Mouse (Mus musculus) right cerebral cortex, postnatal 25 days (tissue): ENCODE data around the gene Olfr993.

Source experiments
- DNase-seq: peaks from one replicate; pipeline ENCODE4 v3.0.0; 2022

Gene Olfr993

DNA sequence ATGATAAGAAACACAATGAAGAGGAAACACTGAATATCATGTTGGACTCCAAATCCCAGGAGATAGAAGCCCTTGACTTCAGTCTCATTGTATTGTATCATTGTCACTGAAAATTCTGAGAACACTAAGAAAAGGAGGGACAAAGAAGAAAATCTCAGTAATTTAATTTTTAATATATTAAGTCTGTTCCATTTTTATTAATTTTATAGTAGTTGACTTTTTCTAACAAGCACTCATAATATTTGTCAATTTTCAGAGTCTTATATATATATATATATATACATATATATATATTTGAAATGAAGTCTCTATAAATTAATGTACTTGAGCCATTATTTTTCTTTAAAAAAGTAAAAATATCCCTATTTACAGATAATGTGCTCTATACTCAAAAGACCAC, at the start of gene Olfr993:
TSS of gene Olfr993 (minus strand) at position 101 of the 400 bp plus-strand sequence.
- DNase-seq, result no peak

DNA sequence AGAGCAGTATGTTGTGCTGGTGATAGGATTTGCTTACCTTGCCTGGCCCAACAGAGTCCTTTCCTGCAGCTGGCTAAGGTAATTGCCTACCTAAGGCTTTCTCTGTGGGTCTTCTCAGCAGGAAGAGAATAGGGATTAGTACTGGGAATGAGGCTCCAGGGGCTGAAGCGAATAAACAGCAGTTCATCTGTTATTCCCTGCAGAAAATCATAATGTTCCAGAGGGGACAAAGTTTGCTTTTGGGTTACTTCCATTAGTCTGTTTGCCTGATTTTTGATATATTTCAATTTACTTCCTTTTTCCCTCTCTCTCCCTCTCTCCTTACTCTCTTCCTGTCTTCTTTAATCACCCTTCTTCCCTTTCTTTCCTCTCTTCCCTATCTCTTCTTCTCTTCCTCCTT, 28.9 kb upstream of the Olfr993 start, which contains the start of gene Olfr995:
TSS of gene Olfr995 (minus strand) at position 101 of the 400 bp plus-strand sequence.
- DNase-seq, result no peak

DNA sequence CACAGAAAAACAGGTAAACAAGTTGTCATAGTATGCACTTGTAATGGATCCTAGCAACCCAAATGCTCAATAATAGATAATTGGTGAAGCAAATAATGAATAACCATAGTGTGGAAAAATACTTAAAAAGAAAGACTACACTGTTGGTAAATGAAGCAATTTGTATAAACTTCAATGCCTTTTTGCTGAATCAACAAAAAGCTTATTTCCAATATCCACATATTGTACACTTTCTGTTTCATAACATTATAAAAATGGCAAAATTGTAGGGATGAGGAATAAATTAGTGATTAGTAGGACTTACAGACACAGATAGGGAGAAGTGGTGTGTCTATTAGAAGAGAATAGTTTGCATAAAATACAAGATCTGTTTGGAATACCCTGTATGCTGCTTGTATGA, 27.9 kb upstream of the Olfr993 start:
- DNase-seq, result no peak

DNA sequence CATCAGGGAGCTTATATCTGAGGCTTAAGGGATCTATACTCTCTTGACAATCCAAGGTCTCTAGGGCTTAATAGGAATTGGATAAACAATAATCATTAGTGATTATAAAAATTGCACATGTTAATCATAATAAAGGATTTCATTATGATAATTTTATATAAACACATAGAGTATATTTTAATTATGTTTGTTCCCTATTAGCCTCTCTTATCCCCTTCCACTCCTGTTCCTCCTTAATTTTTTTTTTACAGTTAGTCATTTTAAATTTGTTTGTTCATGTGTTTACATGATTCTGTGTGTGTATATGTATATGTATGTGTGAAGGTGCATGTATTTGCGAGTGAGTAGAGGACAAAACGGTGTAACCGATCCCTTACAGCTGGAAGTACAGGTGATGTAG, 21.7 kb upstream of the Olfr993 start, which contains the start of gene Olfr994:
TSS of gene Olfr994 (minus strand) at position 101 of the 400 bp plus-strand sequence.
- no peak for DNase-seq

DNA sequence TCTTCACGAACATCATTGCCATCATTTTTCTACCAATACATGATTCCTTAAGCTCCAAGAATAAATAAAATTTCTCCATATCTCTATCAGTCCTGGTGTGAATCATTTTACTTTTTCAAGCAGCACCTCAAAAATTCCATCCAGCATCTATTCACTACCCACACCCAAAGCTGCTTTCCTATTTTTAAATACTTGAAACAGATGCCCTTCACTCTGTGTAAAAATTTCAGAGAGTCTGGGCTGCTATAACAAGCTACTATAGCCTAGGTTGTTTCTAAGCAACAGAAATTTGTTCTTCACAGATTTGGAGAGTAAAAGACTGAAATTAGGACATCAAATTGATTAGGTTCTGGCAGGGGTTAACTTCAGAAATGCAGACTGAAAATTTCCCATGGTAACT, 11.2 kb upstream of the Olfr993 start:
- DNase-seq, result no peak

DNA sequence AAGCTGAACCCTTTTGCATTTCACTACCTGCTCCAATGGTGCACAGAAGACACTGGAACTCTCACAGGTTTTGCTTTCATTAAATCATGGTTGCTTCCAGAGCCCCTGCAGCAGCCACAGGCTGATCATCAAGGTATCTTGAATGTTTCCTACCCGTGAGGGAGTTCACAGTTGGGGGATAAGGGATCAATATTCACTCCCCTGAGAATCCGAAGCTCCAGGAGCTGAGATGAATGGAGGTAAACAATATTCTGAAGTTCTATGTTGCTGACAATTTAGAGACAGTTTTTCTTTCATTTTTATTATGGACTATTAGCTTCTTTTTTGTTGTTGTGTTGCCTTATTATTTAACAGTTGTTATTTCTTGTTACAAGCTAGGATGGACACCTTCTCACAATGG, 5.3 kb downstream of the Olfr993 start, which contains the start of gene Olfr992:
TSS of gene Olfr992 (minus strand) at position 101 of the 400 bp plus-strand sequence.
- DNase-seq, result no peak
